Mouse (Mus musculus): ENCODE measurements at regions not wholly inside any gene's neighbourhood (a gene's known extent, or its start where the extent isn't known, plus 50 kb on each side); places are given as distances from the start of the nearest gene placed in this dataset.

DNA sequence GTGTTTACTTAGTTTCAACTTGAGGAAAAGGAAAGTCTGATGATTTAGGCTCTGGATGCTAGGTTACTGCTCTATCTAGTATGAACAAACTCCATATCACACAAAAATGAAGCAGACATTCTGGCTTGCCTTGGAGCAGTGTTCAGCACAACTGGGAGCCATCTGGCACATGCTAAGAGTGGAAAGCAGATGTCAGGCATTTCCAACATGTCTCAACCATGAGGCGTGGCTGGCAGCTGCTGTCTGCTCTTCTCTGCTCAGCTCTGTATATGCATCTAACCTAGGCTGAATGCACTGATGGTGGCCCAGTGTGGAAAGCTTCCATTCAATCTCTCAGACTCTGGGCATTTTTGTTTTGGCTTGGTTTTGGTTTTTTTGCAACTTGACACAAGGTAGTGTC, 493.0 kb upstream of the Hs6st1 start:
- TF ChIP-seq CTCF (IDR thresholded peaks at IDR 0.05; ENCODE audit: borderline replicate concordance, insufficient read depth, low read depth, low read length) (no peak), POLR2A (IDR thresholded peaks at IDR 0.05; ENCODE audit: borderline replicate concordance, insufficient read depth, low read length) (no peak)
